Mouse (Mus musculus) adipocyte (in vitro differentiated cells): ENCODE data around the gene Nbeal2.

Experiments
- DNase-seq: peaks from one replicate; pipeline ENCODE4 v3.0.0-alpha.2; 2016; ENCODE audit warnings: low spot score

Nbeal2 gene

DNA sequence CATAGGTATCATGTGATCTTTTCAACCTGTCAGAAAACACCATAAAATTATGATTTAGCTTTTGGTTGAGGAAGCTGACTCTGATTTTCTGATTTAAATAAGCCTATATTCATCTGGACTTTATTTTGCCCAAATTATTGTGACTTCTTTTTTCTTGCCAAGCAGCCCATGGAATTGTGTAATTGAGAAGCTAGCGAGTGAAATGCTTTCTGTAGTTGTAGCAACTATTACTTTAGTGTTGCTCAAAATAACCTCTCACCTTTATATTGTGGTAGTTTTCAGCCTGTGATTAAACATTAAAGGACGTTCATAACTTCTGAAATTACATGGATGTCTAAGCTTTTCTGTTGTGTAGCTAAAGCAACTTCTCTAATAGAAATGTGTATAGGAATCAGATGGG is 71.8 kb downstream of the Nbeal2 start:
- peak; percentile 71 for DNase-seq
